ENCODE assay signal across 30 mouse cellular contexts in the genomic region with DNA sequence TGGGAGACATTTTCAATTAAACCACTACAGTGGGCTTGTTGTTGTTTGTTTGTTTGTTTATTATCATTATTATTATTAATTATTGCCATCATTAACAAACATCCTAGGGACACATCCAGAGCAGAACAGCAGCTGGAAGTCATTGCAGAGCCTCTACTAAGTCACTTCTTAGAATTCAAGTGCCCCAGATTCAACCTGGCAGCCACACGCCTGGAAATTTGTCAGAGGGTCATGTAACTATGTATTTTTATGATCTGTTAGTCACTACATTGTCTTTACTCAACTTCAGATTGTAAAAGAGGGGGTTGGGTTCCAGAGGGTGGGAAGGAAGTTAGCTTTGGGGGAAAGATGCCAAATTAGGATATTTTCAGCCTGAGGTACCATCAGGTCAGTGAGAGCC. TPM values are rescaled to one million over a fixed set of nuclear protein-coding genes. Genes with fewer than 3 reads are reported as not detected.
DNase-seq lines count a peak whose midpoint lies in the region; ATAC-seq and TF ChIP-seq lines count a peak whose summit lies in the region.
"Had no signal": no experiment of that assay in that cellular context is flagged by ENCODE, and none has a peak within 500 bp of the region (broad histone marks: within the 10 kb centered on the region; RNA-seq: fewer than 3 reads in every experiment).

No protein-coding gene starts in this region.

- peak; percentile 26 for DNase-seq in lung, postnatal 10 days
- no peak for DNase-seq in lung, postnatal 0 days (ENCODE audit: low spot score)
- peak; percentile 72 for DNase-seq in gastrocnemius, adult 2 months
- DNase-seq in gastrocnemius, postnatal 10 days: peak; percentile 42
- no peak for DNase-seq in adrenal gland, adult 18-20 months (ENCODE audit: low spot score in 2 of 2)
- DNase-seq: adrenal gland, adult 8-10 months; adrenal gland, postnatal 25 days; cerebellum, adult 11-12 months; cerebellum, adult 8-10 months; cerebellum, postnatal 10 days; cerebellum, postnatal 36 days; embryo, embryonic 11 days; forebrain, postnatal 0 days; heart, adult 18-20 months; heart, postnatal 10 days; heart, postnatal 4 days had no signal

- 55% methylated on average over 1 of the region's 1 CpGs for WGBS in lung, postnatal 0 days
- 72% methylated on average over 1 of the region's 1 CpGs for WGBS in kidney, embryonic 16.5 days

- H3K4me1 ChIP-seq in lung, postnatal 0 days (ENCODE audit: insufficient read depth, low read depth, low read length): peaks cover 2% of the 10 kb centered on the region; the same call in 1 of the 2 replicates
- H3K4me1 ChIP-seq in kidney, embryonic 16.5 days (ENCODE audit: insufficient read depth, low read length): no peaks in the 10 kb centered on the region
- H3K4me1 ChIP-seq: forebrain, embryonic 13.5 days had no signal

- H3K36me3 ChIP-seq in lung, postnatal 0 days (ENCODE audit: insufficient read depth, low read length): no peaks in the 10 kb centered on the region
- H3K36me3 ChIP-seq in kidney, embryonic 16.5 days (ENCODE audit: insufficient read depth, low read length): no peaks in the 10 kb centered on the region
- H3K36me3 ChIP-seq: embryonic facial prominence, embryonic 10.5 days; embryonic facial prominence, embryonic 13.5 days; forebrain, embryonic 10.5 days; heart, embryonic 12.5 days; heart, embryonic 15.5 days had no signal

- no peak for ATAC-seq in lung, postnatal 0 days
- no peak for ATAC-seq in kidney, embryonic 16.5 days (ENCODE audit: low FRiP score, low TSS enrichment)
- ATAC-seq: CD4-positive, CD25-positive, alpha-beta regulatory T cell, adult 4 months; forebrain, embryonic 13.5 days; forebrain, postnatal 0 days; hindbrain, postnatal 0 days; inflammation-experienced regulatory T-cells, adult 6 months; intestine, embryonic 16.5 days had no signal

- no peaks in the 10 kb centered on the region for H3K27me3 ChIP-seq in lung, postnatal 0 days (replicated peaks; ENCODE audit: insufficient read depth, low read length)
- H3K27me3 ChIP-seq in kidney, embryonic 16.5 days (ENCODE audit: insufficient read depth, low read length): no peaks in the 10 kb centered on the region
- H3K27me3 ChIP-seq: embryonic facial prominence, embryonic 13.5 days; forebrain, embryonic 13.5 days; heart, embryonic 12.5 days; heart, embryonic 15.5 days had no signal

- no peak overlapping the region for H3K4me2 ChIP-seq in lung, postnatal 0 days (replicated peaks; ENCODE audit: low read depth, low read length)
- no peak overlapping the region for H3K4me2 ChIP-seq in kidney, embryonic 16.5 days (replicated peaks; ENCODE audit: low read depth, low read length)
- H3K4me2 ChIP-seq: embryonic facial prominence, embryonic 13.5 days; forebrain, embryonic 13.5 days; heart, embryonic 12.5 days; heart, embryonic 15.5 days; hindbrain, embryonic 14.5 days had no signal

- H3K9me3 ChIP-seq in lung, postnatal 0 days (ENCODE audit: low read length): no peaks in the 10 kb centered on the region
- H3K9me3 ChIP-seq in kidney, embryonic 16.5 days (ENCODE audit: low read length): no peaks in the 10 kb centered on the region
- H3K9me3 ChIP-seq: embryonic facial prominence, embryonic 10.5 days; embryonic facial prominence, embryonic 13.5 days; forebrain, embryonic 10.5 days; forebrain, embryonic 13.5 days; heart, embryonic 12.5 days; heart, embryonic 15.5 days had no signal

- H3K9ac ChIP-seq in lung, postnatal 0 days (replicated peaks; ENCODE audit: low read depth): no peak overlapping the region
- H3K9ac ChIP-seq in kidney, embryonic 16.5 days (replicated peaks; ENCODE audit: low read length): no peak overlapping the region
- H3K9ac ChIP-seq: embryonic facial prominence, embryonic 13.5 days; forebrain, embryonic 13.5 days; forebrain, postnatal 0 days; heart, embryonic 12.5 days; heart, embryonic 15.5 days; hindbrain, embryonic 14.5 days had no signal

- no peak for TF ChIP-seq CTCF in lung, postnatal 0 days (IDR thresholded peaks at IDR 0.05)
- TF ChIP-seq CTCF in gastrocnemius, adult 2 months (IDR thresholded peaks at IDR 0.05): no peak

- H3K27ac ChIP-seq in lung, postnatal 0 days (ENCODE audit: low read length): no peak overlapping the region
- peak overlapping the region; percentile 58 for H3K27ac ChIP-seq in gastrocnemius, adult 2 months
- H3K27ac ChIP-seq in kidney, embryonic 16.5 days (ENCODE audit: low read length): no peak overlapping the region
- H3K27ac ChIP-seq: embryonic facial prominence, embryonic 10.5 days; embryonic facial prominence, embryonic 13.5 days; forebrain, embryonic 10.5 days; forebrain, embryonic 13.5 days; heart, embryonic 15.5 days; hindbrain, embryonic 14.5 days; hindbrain, postnatal 0 days had no signal

- no peak overlapping the region for H3K4me3 ChIP-seq in lung, postnatal 0 days (ENCODE audit: low read depth, low read length)
- no peak overlapping the region for H3K4me3 ChIP-seq in gastrocnemius, adult 2 months
- H3K4me3 ChIP-seq in kidney, embryonic 16.5 days (ENCODE audit: low read length): no peak overlapping the region
- H3K4me3 ChIP-seq: embryonic facial prominence, embryonic 10.5 days; embryonic facial prominence, embryonic 13.5 days; erythroblast, embryonic 14.5 days; forebrain, embryonic 10.5 days; forebrain, embryonic 13.5 days; heart, embryonic 12.5 days; heart, embryonic 15.5 days had no signal

- TF ChIP-seq EP300 in lung, postnatal 0 days (IDR thresholded peaks at IDR 0.05): no peak

- intact Hi-C loops in gastrocnemius, adult 2 months (cut with DNase I): no loop called here

RNA-seq across cellular contexts. Expression of gene Plekhg1, which starts 47.4 kb away (rescaled TPM):
- 6.0 and 7.2 TPM in 2 replicates for polyA plus RNA-seq in lung, postnatal 0 days (2015; fragmentation: Nextera tagmentation; extraction: Ambion mirVana)
- total RNA-seq in gastrocnemius, adult 2 months (2021): 1 to 10 TPM; 2.7 to 4.9 TPM
- 10 to 100 TPM; 13.3 to 16.3 TPM for total RNA-seq in gastrocnemius, postnatal 10 days (2021)
- 1 to 10 TPM; 5.0 to 5.3 TPM for total RNA-seq in adrenal gland, adult 18-20 months (2021)
- 14.4 and 17.7 TPM in 2 replicates for polyA plus RNA-seq in kidney, embryonic 16.5 days (2015; fragmentation: Nextera tagmentation; extraction: Ambion mirVana)
- total RNA-seq: MEL had no signal
- polyA plus RNA-seq: erythroblast, embryonic 14.5 days had no signal

Comparison
In these comparisons a context has a peak if more than half of its experiments do, and no peak if none do; other contexts are left out.
1. DNase-seq: peak in lung, postnatal 10 days (single experiment), gastrocnemius, adult 2 months (single experiment) and gastrocnemius, postnatal 10 days (single experiment); none in lung, postnatal 0 days (single experiment) and adrenal gland, adult 18-20 months (0 of 2).